Mouse (Mus musculus): ENCODE results near the gene Rcan2. TPM values are rescaled to one million over a fixed set of nuclear protein-coding genes. Genes with fewer than 3 reads are reported as not detected.

Rcan2 gene
- polyA plus RNA-seq, 1 experiment from 2014 or later, result 6.8 TPM

DNA sequence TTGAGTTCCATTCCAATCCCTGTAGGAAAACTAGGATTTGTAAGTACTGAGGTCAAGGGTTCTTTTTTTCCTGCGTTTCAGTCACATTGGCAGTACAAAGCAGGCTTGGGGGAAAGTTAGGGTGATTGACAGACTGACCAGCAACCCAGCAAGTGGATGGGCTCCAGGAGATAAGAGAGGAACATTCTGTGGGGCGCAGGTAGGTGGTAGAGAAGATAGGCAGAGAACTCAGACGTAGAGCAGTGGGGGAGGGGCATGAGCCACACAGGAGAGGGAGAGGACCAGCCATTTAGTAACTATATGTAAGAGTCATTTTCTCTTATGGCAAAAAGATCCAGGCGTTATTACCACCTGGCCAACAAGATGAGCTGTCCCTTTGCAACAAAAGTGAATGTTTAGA lies 96.2 kb downstream of the Rcan2 start:
- Histone ChIP-seq H3K27ac (no peak overlapping the region), H3K9ac (no peak overlapping the region), H3K4me3 (replicated peaks) (no peak overlapping the region), H3K36me3 (no peaks in the 10 kb centered on the region), H3K4me1 (no peaks in the 10 kb centered on the region), H3K4me2 (no peak overlapping the region), H3K9me3 (replicated peaks) (no peaks in the 10 kb centered on the region), H3K27me3 (no peaks in the 10 kb centered on the region)
- 86% methylated on average over 4 of the region's 4 CpGs for WGBS
- no peak for ATAC-seq (replicated peaks; ENCODE audit: low FRiP score)

DNA sequence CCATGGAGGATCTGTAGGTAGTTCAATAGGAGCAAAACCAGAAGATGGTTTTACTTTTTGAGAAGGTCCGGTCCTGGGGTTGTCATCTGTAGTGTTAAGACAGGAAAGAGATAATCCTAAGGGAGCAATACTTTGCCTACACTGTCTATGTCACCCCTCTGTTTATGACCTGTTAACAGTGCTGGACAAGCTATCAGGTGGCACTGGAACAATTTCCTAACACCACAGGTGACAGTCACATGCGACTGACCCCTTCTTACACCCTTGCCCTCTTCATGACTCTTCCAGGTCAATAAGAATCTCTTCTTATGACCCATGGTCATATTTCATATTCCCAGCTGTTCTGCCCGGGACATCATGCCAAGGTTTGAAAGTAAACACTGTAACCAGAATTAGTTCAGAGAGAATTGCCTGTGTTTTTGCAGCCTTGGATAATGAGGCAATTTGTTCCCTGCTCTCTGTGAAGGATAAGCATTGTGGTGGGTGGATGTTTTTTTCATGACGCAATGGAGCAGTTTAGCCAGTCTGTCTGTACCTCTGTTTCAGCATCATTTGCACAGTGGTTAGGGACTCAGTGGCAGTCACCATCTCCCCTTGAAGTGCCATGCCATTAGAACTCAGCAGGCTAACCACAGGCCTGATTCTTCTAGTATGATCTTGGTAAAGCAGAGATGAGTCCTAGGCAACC lies 98.4 kb downstream of the Rcan2 start:
- Histone ChIP-seq H3K9ac (no peak overlapping the region), H3K27ac (no peak overlapping the region), H3K4me3 (replicated peaks) (no peak overlapping the region), H3K9me3 (replicated peaks) (no peaks in the 10 kb centered on the region), H3K4me1 (peaks cover 6% of the 10 kb centered on the region; the same call in 1 of the 2 replicates), H3K27me3 (no peaks in the 10 kb centered on the region), H3K36me3 (no peaks in the 10 kb centered on the region), H3K4me2 (no peak overlapping the region)
- ATAC-seq (replicated peaks; ENCODE audit: low FRiP score), result no peak
- WGBS, result 68% methylated on average over 4 of the region's 4 CpGs

DNA sequence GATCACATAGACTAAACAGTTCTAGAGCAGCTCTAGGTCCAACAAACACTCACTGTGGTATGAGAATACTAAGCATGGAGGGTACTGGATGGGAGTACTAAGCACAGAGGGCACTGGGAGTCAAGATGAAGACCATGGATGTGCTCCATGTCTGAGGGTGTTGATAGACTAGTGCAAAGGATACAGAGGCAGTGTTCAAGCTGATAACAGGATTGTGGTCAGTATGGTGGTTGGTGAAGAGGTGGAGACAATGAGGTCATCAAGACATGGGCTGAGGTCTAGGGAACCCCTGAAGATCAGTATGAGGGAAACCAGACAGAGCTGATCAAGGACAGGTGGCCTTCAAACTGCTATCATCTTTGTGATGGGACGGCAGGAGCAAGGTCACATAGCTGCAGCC lies 99.0 kb downstream of the Rcan2 start:
- Histone ChIP-seq H3K9me3 (replicated peaks) (no peaks in the 10 kb centered on the region), H3K4me3 (replicated peaks) (no peak overlapping the region), H3K27me3 (no peaks in the 10 kb centered on the region), H3K4me2 (no peak overlapping the region), H3K4me1 (peaks cover 6% of the 10 kb centered on the region; the same call in 1 of the 2 replicates), H3K36me3 (no peaks in the 10 kb centered on the region), H3K27ac (no peak overlapping the region), H3K9ac (no peak overlapping the region)
- ATAC-seq (replicated peaks; ENCODE audit: low FRiP score), result no peak
- 72% methylated on average over 1 of the region's 1 CpGs for WGBS

- no peak overlapping the region for H3K4me3 ChIP-seq (replicated peaks)
- H3K4me2 ChIP-seq, result no peak overlapping the region
- no peaks in the 10 kb centered on the region for H3K36me3 ChIP-seq
- H3K9me3 ChIP-seq (replicated peaks), result no peaks in the 10 kb centered on the region
- WGBS, result 93% methylated on average over 3 of the region's 3 CpGs
- H3K4me1 ChIP-seq, result peaks cover 6% of the 10 kb centered on the region; the same call in 1 of the 2 replicates
- no peaks in the 10 kb centered on the region for H3K27me3 ChIP-seq
- no peak for ATAC-seq (replicated peaks; ENCODE audit: low FRiP score)
- no peak overlapping the region for H3K27ac ChIP-seq
- H3K9ac ChIP-seq, result no peak overlapping the region
Measured at GRCm38 (mm10) chr17:43901474-43901873, 100.3 kb downstream of the Rcan2 start.

GRCm38 (mm10) chr17:43903807-43904771 lies 102.9 kb downstream of the Rcan2 start:
- Histone ChIP-seq H3K36me3 (no peaks in the 10 kb centered on the region), H3K4me2 (no peak overlapping the region), H3K9me3 (replicated peaks) (no peaks in the 10 kb centered on the region), H3K9ac (no peak overlapping the region), H3K27me3 (no peaks in the 10 kb centered on the region), H3K4me3 (replicated peaks) (no peak overlapping the region), H3K4me1 (peaks cover 6% of the 10 kb centered on the region; the same call in 1 of the 2 replicates), H3K27ac (no peak overlapping the region)
- ATAC-seq (replicated peaks; ENCODE audit: low FRiP score), result no peak
- 47% methylated on average over 9 of the region's 9 CpGs for WGBS

DNA sequence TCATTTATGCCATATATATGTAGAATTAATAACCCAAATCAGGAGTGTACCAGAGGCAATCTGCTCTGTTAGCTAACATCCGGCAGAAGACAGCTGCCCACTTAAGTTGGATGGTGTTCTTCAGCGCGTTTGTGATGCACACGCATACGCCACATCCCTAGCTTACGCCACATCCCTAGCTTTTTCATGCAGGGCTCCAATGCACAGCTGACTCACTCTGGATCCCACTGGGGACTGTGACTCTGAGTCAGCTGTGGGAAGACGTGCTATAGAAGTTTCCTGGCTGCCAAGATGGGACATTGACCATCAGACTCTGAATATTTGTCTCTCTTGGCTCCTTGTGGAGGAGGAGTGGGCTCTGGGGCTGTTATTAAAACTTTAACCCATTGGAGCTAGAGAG lies 103.7 kb downstream of the Rcan2 start:
- no peak overlapping the region for H3K4me3 ChIP-seq (replicated peaks)
- no peaks in the 10 kb centered on the region for H3K27me3 ChIP-seq
- no peaks in the 10 kb centered on the region for H3K9me3 ChIP-seq (replicated peaks)
- 89% methylated on average over 7 of the region's 7 CpGs for WGBS
- no peak overlapping the region for H3K4me2 ChIP-seq
- H3K36me3 ChIP-seq, result no peaks in the 10 kb centered on the region
- ATAC-seq (replicated peaks; ENCODE audit: low FRiP score), result no peak
- no peak overlapping the region for H3K9ac ChIP-seq
- H3K4me1 ChIP-seq, result peaks cover 6% of the 10 kb centered on the region; the same call in 1 of the 2 replicates
- no peak overlapping the region for H3K27ac ChIP-seq

GRCm38 (mm10) chr17:43906728-43907127 lies 105.6 kb downstream of the Rcan2 start:
- Histone ChIP-seq H3K27me3 (no peaks in the 10 kb centered on the region), H3K27ac (no peak overlapping the region), H3K4me2 (no peak overlapping the region), H3K36me3 (no peaks in the 10 kb centered on the region), H3K4me3 (replicated peaks) (no peak overlapping the region), H3K4me1 (peaks cover 6% of the 10 kb centered on the region; the same call in 1 of the 2 replicates), H3K9ac (no peak overlapping the region), H3K9me3 (replicated peaks) (no peaks in the 10 kb centered on the region)
- no peak for ATAC-seq (replicated peaks; ENCODE audit: low FRiP score)

DNA sequence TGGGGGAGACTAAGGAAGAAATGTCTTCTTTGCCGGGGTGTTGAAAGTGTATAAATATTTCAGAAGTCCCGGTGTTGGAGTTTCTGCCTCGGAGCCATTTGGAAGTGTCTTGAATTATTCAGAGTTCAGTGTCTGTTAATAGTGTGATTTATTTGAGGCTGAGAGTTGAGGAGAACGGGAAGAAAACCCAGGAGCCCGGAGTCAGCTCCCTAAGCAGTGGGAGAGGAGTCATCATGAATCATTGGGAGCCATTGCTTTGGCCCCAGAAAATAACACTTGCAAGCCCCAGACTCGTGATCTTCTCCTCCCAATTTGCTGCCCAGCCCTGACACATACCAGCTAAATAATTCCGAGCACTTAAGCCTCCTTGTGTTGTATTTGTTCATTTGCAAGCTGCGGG lies 115.0 kb downstream of the Rcan2 start:
- WGBS, result 33% methylated on average over 8 of the region's 8 CpGs
- no peaks in the 10 kb centered on the region for H3K9me3 ChIP-seq (replicated peaks)
- H3K36me3 ChIP-seq, result no peaks in the 10 kb centered on the region
- no peaks in the 10 kb centered on the region for H3K4me1 ChIP-seq
- no peak overlapping the region for H3K4me3 ChIP-seq (replicated peaks)
- no peak for ATAC-seq (replicated peaks; ENCODE audit: low FRiP score)
- H3K27me3 ChIP-seq, result no peaks in the 10 kb centered on the region
- H3K9ac ChIP-seq, result no peak overlapping the region
- no peak overlapping the region for H3K4me2 ChIP-seq
- H3K27ac ChIP-seq, result no peak overlapping the region

DNA sequence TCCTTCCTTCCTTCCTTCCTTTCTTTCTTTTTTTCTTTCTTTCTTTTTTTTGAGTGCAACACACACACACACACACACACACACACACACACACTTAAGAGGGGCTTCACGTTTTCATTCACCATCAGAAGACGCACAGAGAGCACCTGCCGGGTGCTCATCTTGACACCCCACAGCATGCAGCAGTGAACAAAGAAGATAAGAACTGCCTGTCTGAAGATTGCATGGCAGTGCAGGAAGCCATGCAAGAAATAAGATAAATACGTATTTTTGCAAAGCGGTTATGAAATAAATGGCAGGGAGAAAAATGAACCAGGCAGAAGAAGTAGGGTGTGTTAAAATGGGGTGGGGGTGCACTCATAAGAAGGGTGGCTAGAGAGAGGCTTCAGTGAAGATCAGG lies 116.0 kb downstream of the Rcan2 start:
- Histone ChIP-seq H3K4me3 (replicated peaks) (no peak overlapping the region), H3K27ac (no peak overlapping the region), H3K4me1 (no peaks in the 10 kb centered on the region), H3K9ac (no peak overlapping the region), H3K9me3 (replicated peaks) (no peaks in the 10 kb centered on the region), H3K27me3 (no peaks in the 10 kb centered on the region), H3K36me3 (no peaks in the 10 kb centered on the region), H3K4me2 (no peak overlapping the region)
- ATAC-seq (replicated peaks; ENCODE audit: low FRiP score), result no peak
- WGBS, result 90% methylated on average over 5 of the region's 5 CpGs

- Histone ChIP-seq H3K4me3 (replicated peaks) (no peak overlapping the region), H3K4me2 (no peak overlapping the region), H3K4me1 (no peaks in the 10 kb centered on the region), H3K9ac (no peak overlapping the region), H3K9me3 (replicated peaks) (no peaks in the 10 kb centered on the region), H3K27me3 (no peaks in the 10 kb centered on the region), H3K36me3 (no peaks in the 10 kb centered on the region), H3K27ac (no peak overlapping the region)
- WGBS, result 94% methylated on average over 4 of the region's 4 CpGs
- ATAC-seq (replicated peaks; ENCODE audit: low FRiP score), result no peak
Measured at GRCm38 (mm10) chr17:43929856-43930255, 128.7 kb downstream of the Rcan2 start.

DNA sequence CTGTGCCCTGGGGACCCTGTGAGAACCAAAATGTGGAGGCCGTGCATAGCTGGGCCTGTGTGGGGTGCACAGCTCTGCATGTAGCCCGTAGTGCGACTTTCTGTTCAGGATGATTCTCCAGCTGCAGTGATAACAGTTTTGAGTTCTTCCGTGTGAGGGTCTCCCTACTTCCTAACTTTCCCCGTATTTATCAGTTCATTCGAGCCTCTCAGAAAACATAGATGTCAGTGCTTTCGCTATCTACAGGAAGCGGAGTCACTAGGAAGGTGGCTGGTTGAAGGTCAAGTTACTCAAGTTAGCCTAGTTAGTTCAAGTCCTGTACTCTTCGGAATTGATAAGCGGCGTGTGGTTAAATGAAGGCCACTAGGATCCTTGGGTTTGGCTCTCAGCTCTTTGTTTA lies 130.6 kb downstream of the Rcan2 start:
- 94% methylated on average over 11 of the region's 11 CpGs for WGBS
- Histone ChIP-seq H3K36me3 (no peaks in the 10 kb centered on the region), H3K9me3 (replicated peaks) (no peaks in the 10 kb centered on the region), H3K4me1 (no peaks in the 10 kb centered on the region), H3K27me3 (no peaks in the 10 kb centered on the region), H3K4me2 (no peak overlapping the region), H3K4me3 (replicated peaks) (no peak overlapping the region), H3K9ac (no peak overlapping the region), H3K27ac (no peak overlapping the region)
- ATAC-seq (replicated peaks; ENCODE audit: low FRiP score), result no peak

DNA sequence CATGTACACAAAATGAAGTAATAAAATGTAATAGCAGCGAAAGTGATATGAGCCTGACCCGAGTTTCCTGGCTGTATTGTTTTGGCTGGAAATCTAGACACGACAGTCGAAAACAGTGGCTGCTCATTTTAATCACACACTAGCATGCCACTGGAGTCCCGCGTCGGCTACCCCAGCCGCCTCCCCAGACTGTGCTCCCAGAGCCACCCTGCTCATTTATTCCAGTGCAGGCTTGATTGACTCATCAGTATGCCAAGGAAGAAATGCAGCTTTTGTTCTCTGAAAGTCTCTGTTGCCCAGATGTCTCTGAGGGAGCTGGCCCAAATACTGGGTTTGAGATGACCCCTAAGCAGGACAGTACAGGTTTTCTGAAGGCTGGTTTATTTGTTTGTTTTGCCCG lies 132.9 kb downstream of the Rcan2 start:
- Histone ChIP-seq H3K4me2 (no peak overlapping the region), H3K4me3 (replicated peaks) (no peak overlapping the region), H3K9me3 (replicated peaks) (no peaks in the 10 kb centered on the region), H3K27ac (no peak overlapping the region), H3K36me3 (no peaks in the 10 kb centered on the region), H3K27me3 (no peaks in the 10 kb centered on the region), H3K4me1 (no peaks in the 10 kb centered on the region), H3K9ac (no peak overlapping the region)
- WGBS, result 69% methylated on average over 9 of the region's 9 CpGs
- no peak for ATAC-seq (replicated peaks; ENCODE audit: low FRiP score)

Data from kidney, embryonic 15.5 days (tissue).